In genomic region chr11:46437459-46438000, GRCm38 (mm10) we compare ENCODE assay signal across 1 mouse cellular context.
TF ChIP-seq lines count a peak whose summit lies in the region.

No protein-coding gene starts in this region.

TF ChIP-seq in MEL, 35 proteins besides CTCF, POLR2A, EP300 and RAD21 (continued from another document):
- TF ChIP-seq ZKSCAN1 (IDR thresholded peaks at IDR 0.05; ENCODE audit: low read depth, low read length) (no peak), NELFE (IDR thresholded peaks at IDR 0.05; ENCODE audit: low read depth, low read length) (peak; percentile 29; the same call in 1 of the 2 replicates), CHD2 (IDR thresholded peaks at IDR 0.05; ENCODE audit: low read length) (no peak), USF2 (IDR thresholded peaks at IDR 0.05; ENCODE audit: borderline replicate concordance in 1 of 2, insufficient read depth in 1 of 2, low read depth in 1 of 2, low read length in 2 of 2) (no peak), MAZ (IDR thresholded peaks at IDR 0.05; ENCODE audit: low read depth, low read length) (peak; percentile 17; the same call in 1 of the 2 replicates), BHLHE40 (IDR thresholded peaks at IDR 0.05; ENCODE audit: borderline replicate concordance, low read depth, low read length) (no peak), POLR2AphosphoS2 (IDR thresholded peaks at IDR 0.05; ENCODE audit: low read length) (no peak; the same call in 1 of the 2 replicates), KAT2A (conservative IDR thresholded peaks at IDR 0.05; ENCODE audit: low read depth, low read length) (no peak), MAFK (IDR thresholded peaks at IDR 0.05; ENCODE audit: borderline replicate concordance, low read depth, low read length) (no peak), TCF12 (IDR thresholded peaks at IDR 0.05; ENCODE audit: low read depth, low read length) (no peak), GATA1 (IDR thresholded peaks at IDR 0.05; ENCODE audit: low read depth, low read length) (no peak), MXI1 (IDR thresholded peaks at IDR 0.05; ENCODE audit: low read depth, low read length) (peak; percentile 64; the same call in 1 of the 2 replicates), ELF1 (IDR thresholded peaks at IDR 0.05; ENCODE audit: low read depth, low read length) (no peak), MYC (IDR thresholded peaks at IDR 0.05; ENCODE audit: low read depth, low read length) (0 out of 2 replicates have a peak, but pooled peaks have one; percentile 35), RCOR1 (IDR thresholded peaks at IDR 0.05; ENCODE audit: low read depth, low read length) (0 out of 2 replicates have a peak, but pooled peaks have one; percentile 44), TBP (IDR thresholded peaks at IDR 0.05; ENCODE audit: low read depth, low read length) (peak; percentile 71), POLR2AphosphoS5 (IDR thresholded peaks at IDR 0.05; ENCODE audit: borderline replicate concordance, low read depth, low read length) (no peak), CHD1 (IDR thresholded peaks at IDR 0.05; ENCODE audit: low read depth, low read length) (no peak), E2F4 (IDR thresholded peaks at IDR 0.05; ENCODE audit: borderline replicate concordance, low read depth, low read length) (peak; percentile 51; the same call in 1 of the 2 replicates), ZMIZ1 (IDR thresholded peaks at IDR 0.05; ENCODE audit: low read depth, low read length) (no peak), GABPA (IDR thresholded peaks at IDR 0.05; ENCODE audit: low read depth, low read length) (no peak), NRF1 (IDR thresholded peaks at IDR 0.05; ENCODE audit: insufficient read depth, low read depth, low read length, poor library complexity, severe bottlenecking) (no peak), HCFC1 (IDR thresholded peaks at IDR 0.05; ENCODE audit: low read depth, low read length) (no peak), ETS1 (IDR thresholded peaks at IDR 0.05; ENCODE audit: low read depth, low read length) (peak; percentile 40; the same call in 1 of the 2 replicates), JUND (IDR thresholded peaks at IDR 0.05; ENCODE audit: low read depth, low read length) (0 out of 2 replicates have a peak, but pooled peaks have one; percentile 33), USF1 (IDR thresholded peaks at IDR 0.05; ENCODE audit: low read depth, low read length) (0 out of 2 replicates have a peak, but pooled peaks have one; percentile 22), TAL1 (IDR thresholded peaks at IDR 0.05; ENCODE audit: low read length) (no peak), MAX (IDR thresholded peaks at IDR 0.05; ENCODE audit: low read length) (peak; percentile 42; the same call in 1 of the 2 replicates), UBTF (IDR thresholded peaks at IDR 0.05; ENCODE audit: borderline replicate concordance, insufficient read depth, low read depth, low read length) (peak; percentile 69; the same call in 1 of the 2 replicates), MYB (IDR thresholded peaks at IDR 0.05; ENCODE audit: low read depth, low read length) (peak; percentile 54), SMC3 (IDR thresholded peaks at IDR 0.05; ENCODE audit: low read depth, low read length) (no peak), SIN3A (IDR thresholded peaks at IDR 0.05; ENCODE audit: low read length) (peak; percentile 83), MEF2A (IDR thresholded peaks at IDR 0.05; ENCODE audit: extremely low read depth, insufficient replicate concordance, low read depth, low read length, poor library complexity, severe bottlenecking) (no peak)
TF ChIP-seq in MEL: peak in this region for 14.
